Mouse (Mus musculus): ENCODE measurements around the gene Lsm14b. TPM values are rescaled to one million over a fixed set of nuclear protein-coding genes. Genes with fewer than 3 reads are reported as not detected.

Gene Lsm14b
- polyA plus RNA-seq, 2 experiments: 7.8 to 75.6 TPM

DNA sequence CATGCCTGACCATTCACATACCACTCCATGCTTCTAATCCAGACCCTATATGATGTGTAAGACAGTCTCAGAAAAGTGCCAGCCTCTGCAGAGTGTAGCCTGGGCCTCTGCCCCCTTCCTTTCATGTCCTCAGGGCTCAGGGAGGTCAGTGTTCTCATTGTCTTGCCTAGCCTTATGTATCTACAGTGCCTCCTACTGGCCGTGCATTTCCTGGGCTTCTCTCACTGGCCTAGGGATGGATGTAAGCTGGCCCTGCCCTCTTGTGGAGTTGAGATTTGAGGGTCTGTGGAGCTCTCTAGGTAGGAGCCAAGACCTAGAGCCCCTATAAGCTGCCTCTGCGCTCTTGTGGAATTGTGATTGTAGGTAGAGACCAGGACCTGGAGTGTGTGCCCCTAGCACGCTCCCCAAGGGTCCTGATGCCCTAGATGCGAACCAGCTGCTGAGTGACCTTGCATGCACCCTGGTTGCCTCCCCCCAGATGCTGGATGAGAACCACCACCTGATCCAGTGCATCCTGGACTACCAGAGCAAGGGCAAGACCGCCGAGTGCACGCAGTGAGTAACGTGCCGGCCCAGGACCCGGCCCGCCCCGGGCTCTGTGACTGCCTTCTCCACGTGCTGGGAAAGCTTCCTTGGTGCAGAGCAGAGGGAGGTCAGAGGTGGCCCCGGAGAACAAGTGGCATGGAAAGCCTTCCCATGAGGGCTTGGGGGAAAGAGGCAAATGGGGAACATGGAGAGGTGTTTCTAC, 27.4 kb downstream of the Lsm14b start:
- Histone ChIP-seq H3K36me3 (ENCODE audit: control insufficient read depth, insufficient read depth, low read length) (peaks cover 42% of the 10 kb centered on the region), H3K27me3 (ENCODE audit: control insufficient read depth, insufficient read depth, low read length) (no peaks in the 10 kb centered on the region), H3K27ac (replicated peaks; ENCODE audit: low read depth, low read length) (no peak overlapping the region), H3K4me1 (ENCODE audit: control insufficient read depth, insufficient read depth, low read length) (no peaks in the 10 kb centered on the region), H3K9ac (ENCODE audit: low read depth, low read length, severe bottlenecking) (no peak overlapping the region), H3K9me3 (ENCODE audit: control insufficient read depth, low read length) (no peaks in the 10 kb centered on the region), H3K4me2 (replicated peaks; ENCODE audit: low read depth, low read length, severe bottlenecking) (no peak overlapping the region), H3K4me3 (replicated peaks; ENCODE audit: low read length) (no peak overlapping the region)
- WGBS: 93% methylated on average over 14 of the region's 14 CpGs
- ATAC-seq (ENCODE audit: low FRiP score, low read depth) (no peak), DNase-seq (ENCODE audit: low spot score) (no peak)
- no peak for TF ChIP-seq POLR2A (IDR thresholded peaks at IDR 0.05; ENCODE audit: borderline replicate concordance, extremely low read depth, insufficient read depth, insufficient read length)

- H3K27ac ChIP-seq (replicated peaks; ENCODE audit: low read depth, low read length): no peak overlapping the region
- H3K4me1 ChIP-seq (ENCODE audit: control insufficient read depth, insufficient read depth, low read length): no peaks in the 10 kb centered on the region
- ATAC-seq (ENCODE audit: low FRiP score, low read depth) (no peak), DNase-seq (ENCODE audit: low spot score) (no peak)
- H3K9me3 ChIP-seq (ENCODE audit: control insufficient read depth, low read length): no peaks in the 10 kb centered on the region
- H3K4me3 ChIP-seq (replicated peaks; ENCODE audit: low read length): no peak overlapping the region
- no peak overlapping the region for H3K9ac ChIP-seq (ENCODE audit: low read depth, low read length, severe bottlenecking)
- H3K4me2 ChIP-seq (replicated peaks; ENCODE audit: low read depth, low read length, severe bottlenecking): no peak overlapping the region
- peaks cover 50% of the 10 kb centered on the region for H3K36me3 ChIP-seq (ENCODE audit: control insufficient read depth, insufficient read depth, low read length)
- no peaks in the 10 kb centered on the region for H3K27me3 ChIP-seq (ENCODE audit: control insufficient read depth, insufficient read depth, low read length)
- WGBS: 93% methylated on average over 9 of the region's 9 CpGs
- TF ChIP-seq POLR2A (IDR thresholded peaks at IDR 0.05; ENCODE audit: borderline replicate concordance, extremely low read depth, insufficient read depth, insufficient read length): no peak
Measured at GRCm38 (mm10) chr2:180053001-180053400, 28.2 kb downstream of the Lsm14b start.

- Histone ChIP-seq H3K4me3 (replicated peaks; ENCODE audit: low read length) (no peak overlapping the region), H3K4me2 (replicated peaks; ENCODE audit: low read depth, low read length, severe bottlenecking) (no peak overlapping the region), H3K27me3 (ENCODE audit: control insufficient read depth, insufficient read depth, low read length) (no peaks in the 10 kb centered on the region), H3K9ac (ENCODE audit: low read depth, low read length, severe bottlenecking) (no peak overlapping the region), H3K4me1 (ENCODE audit: control insufficient read depth, insufficient read depth, low read length) (no peaks in the 10 kb centered on the region), H3K9me3 (ENCODE audit: control insufficient read depth, low read length) (no peaks in the 10 kb centered on the region), H3K27ac (replicated peaks; ENCODE audit: low read depth, low read length) (no peak overlapping the region), H3K36me3 (ENCODE audit: control insufficient read depth, insufficient read depth, low read length) (peaks cover 64% of the 10 kb centered on the region)
- ATAC-seq (ENCODE audit: low FRiP score, low read depth) (no peak), DNase-seq (ENCODE audit: low spot score) (no peak)
- 95% methylated on average over 11 of the region's 11 CpGs for WGBS
- no peak for TF ChIP-seq POLR2A (IDR thresholded peaks at IDR 0.05; ENCODE audit: borderline replicate concordance, extremely low read depth, insufficient read depth, insufficient read length)
Measured at GRCm38 (mm10) chr2:180063338-180064131, 38.7 kb downstream of the Lsm14b start.

- no peaks in the 10 kb centered on the region for H3K27me3 ChIP-seq (ENCODE audit: control insufficient read depth, insufficient read depth, low read length)
- WGBS: 33% methylated on average over 20 of the region's 20 CpGs
- H3K27ac ChIP-seq (replicated peaks; ENCODE audit: low read depth, low read length): peak overlapping the region; percentile 46; the same call in 1 of the 2 replicates
- no peak for DNase-seq (ENCODE audit: low spot score)
- TF ChIP-seq POLR2A (IDR thresholded peaks at IDR 0.05; ENCODE audit: borderline replicate concordance, extremely low read depth, insufficient read depth, insufficient read length): no peak
- H3K36me3 ChIP-seq (ENCODE audit: control insufficient read depth, insufficient read depth, low read length): peaks cover 14% of the 10 kb centered on the region
- H3K9ac ChIP-seq (ENCODE audit: low read depth, low read length, severe bottlenecking): peak overlapping the region; percentile 74
- peak overlapping the region; percentile 86 for H3K4me2 ChIP-seq (replicated peaks; ENCODE audit: low read depth, low read length, severe bottlenecking)
- H3K4me3 ChIP-seq (replicated peaks; ENCODE audit: low read length): peak overlapping the region; percentile 78
- peak; percentile 69 for ATAC-seq (ENCODE audit: low FRiP score, low read depth)
- H3K4me1 ChIP-seq (ENCODE audit: control insufficient read depth, insufficient read depth, low read length): peaks cover 9% of the 10 kb centered on the region
- no peaks in the 10 kb centered on the region for H3K9me3 ChIP-seq (ENCODE audit: control insufficient read depth, low read length)
Measured at GRCm38 (mm10) chr2:180069770-180070480, 45.1 kb downstream of the Lsm14b start.
